Mouse (Mus musculus) spleen, adult 12 weeks (tissue): ENCODE measurements around the gene Fam171a1.

Experiments used
- DNase-seq: peaks from one replicate; pipeline ENCODE4 v3.0.0; 2022; ENCODE audit warnings: low spot score

Gene Fam171a1

GRCm38 (mm10) chr2:3273349-3273748, 159.3 kb downstream of the Fam171a1 start:
- DNase-seq: no peak

GRCm38 (mm10) chr2:3276106-3276505, 162.1 kb downstream of the Fam171a1 start:
- DNase-seq: no peak
